18 mouse cellular contexts compared by ENCODE assay signal in genomic region chr7:89710776-89711175, GRCm38 (mm10).
A peak's percentile ranks its signal among the peaks of the same experiment; 100 is the strongest.
DNase-seq lines count a peak whose midpoint lies in the region; TF ChIP-seq lines count a peak whose summit lies in the region.
"Had no signal": no experiment of that assay in that cellular context is flagged by ENCODE, and none has a peak within 500 bp of the region (broad histone marks: within the 10 kb centered on the region; RNA-seq: fewer than 3 reads in every experiment).

No protein-coding gene starts in this region.

- no peak for TF ChIP-seq POLR2A in lung, adult 2 months (IDR thresholded peaks at IDR 0.05; ENCODE audit: borderline replicate concordance, extremely low read depth, low read depth, low read length)

- DNase-seq in lung, postnatal 10 days: peak; percentile 47
- DNase-seq in lung, adult 2 months: no peak
- DNase-seq in adrenal gland, postnatal 14 days: peak; percentile 73
- peak; percentile 50 for DNase-seq in lung, postnatal 36 days
- DNase-seq in cerebellum, adult 11 months: no peak
- DNase-seq in cerebellum, adult 11-12 months: no peak
- DNase-seq: cerebellum, adult 8-10 months; cerebellum, postnatal 14 days; embryo, embryonic 11 days; gastrocnemius, adult 2 months; heart, adult 18-20 months; heart, postnatal 10 days; heart, postnatal 4 days had no signal

- WGBS in lung, adult 2 months: 35% methylated on average over 2 of the region's 2 CpGs

- H3K4me1 ChIP-seq in lung, adult 2 months (ENCODE audit: control insufficient read depth, insufficient read depth, low read length): no peaks in the 10 kb centered on the region; the same call in 1 of the 2 replicates
- H3K4me1 ChIP-seq: embryonic facial prominence, embryonic 15.5 days; forebrain, embryonic 10.5 days; heart, embryonic 10.5 days; hindbrain, embryonic 12.5 days had no signal

- no peak for TF ChIP-seq CTCF in lung, adult 2 months (IDR thresholded peaks at IDR 0.05; ENCODE audit: insufficient read depth, low read length)

- no peak overlapping the region for H3K4me3 ChIP-seq in lung, adult 2 months (replicated peaks; ENCODE audit: extremely low read depth, low read depth, low read length)
- H3K4me3 ChIP-seq: embryonic facial prominence, embryonic 15.5 days; erythroblast, embryonic 14.5 days; forebrain, embryonic 10.5 days; gastrocnemius, adult 2 months; heart, embryonic 10.5 days; hindbrain, embryonic 12.5 days had no signal

Comparison
In these comparisons a context has a peak if more than half of its experiments do, and no peak if none do; other contexts are left out.
1. DNase-seq: peak in lung, postnatal 10 days (single experiment), adrenal gland, postnatal 14 days (single experiment) and lung, postnatal 36 days (single experiment); none in lung, adult 2 months (single experiment), cerebellum, adult 11 months (single experiment) and cerebellum, adult 11-12 months (single experiment).